Mouse (Mus musculus): ENCODE measurements around the gene Ablim2.

The Ablim2 gene

DNA sequence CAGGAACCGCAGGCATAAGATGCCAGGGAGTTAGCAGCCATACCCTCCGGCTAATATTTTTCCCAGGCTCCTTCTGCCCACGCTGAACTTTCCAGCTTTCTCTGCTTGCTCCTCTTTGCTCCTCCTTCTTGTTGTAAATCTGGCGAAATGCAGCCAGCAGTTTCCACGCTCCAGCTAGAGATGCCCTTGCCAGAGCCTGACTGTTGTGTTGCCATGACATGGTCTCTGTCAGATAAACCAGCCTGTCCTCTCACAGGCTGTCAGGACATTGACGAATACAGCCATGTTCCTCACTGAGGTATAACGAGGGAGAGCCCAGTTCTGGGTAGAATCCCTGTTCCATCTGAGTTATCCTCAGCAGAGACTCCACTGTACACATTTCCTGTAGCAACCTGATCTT is 11.3 kb downstream of the Ablim2 start:
- no peak for DNase-seq (ENCODE audit: low read depth in 2 of 2, low spot score in 2 of 2)

- no peak for DNase-seq (ENCODE audit: low read depth in 2 of 2, low spot score in 2 of 2)
These were observed 12.6 kb downstream of the Ablim2 start for GRCm38 (mm10) chr5:35770246-35770645.

DNA sequence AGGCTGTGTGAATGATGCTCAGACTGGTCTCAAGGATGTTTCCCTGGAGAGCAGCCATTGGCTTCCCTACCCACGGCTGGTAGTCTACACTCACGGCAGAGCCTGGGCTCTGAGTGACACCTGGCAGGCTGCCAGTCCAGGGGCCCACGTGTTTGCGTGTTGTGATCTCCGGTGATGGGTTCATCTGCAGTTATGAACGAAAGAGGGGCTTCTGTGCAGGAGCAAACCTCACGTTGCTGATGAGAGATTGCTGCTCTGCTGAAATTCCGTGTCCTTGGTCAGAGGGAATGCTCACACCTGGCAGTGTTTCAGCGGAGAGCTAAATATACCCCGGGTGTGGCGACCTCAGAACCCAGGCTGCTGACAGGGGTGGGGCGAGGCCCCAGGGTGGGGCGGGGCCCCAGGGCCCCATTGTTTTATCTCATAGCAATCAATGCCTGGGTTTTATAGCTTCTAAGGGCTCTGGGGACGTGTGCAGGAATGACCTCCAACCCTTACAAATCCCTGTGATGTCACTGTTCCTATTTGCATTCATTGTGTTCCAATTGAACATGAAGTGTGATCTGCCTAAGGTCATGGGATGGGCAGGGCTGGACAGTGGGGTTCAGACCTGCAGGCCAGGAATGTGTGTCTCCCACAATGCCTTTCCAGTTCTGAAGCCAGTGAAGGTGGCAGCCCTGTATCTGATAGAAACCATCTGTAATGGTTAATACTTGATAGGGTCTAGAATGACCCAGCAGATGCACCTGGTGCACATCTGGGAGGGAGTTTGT is 13.4 kb downstream of the Ablim2 start:
- no peak for DNase-seq (ENCODE audit: low read depth in 2 of 2, low spot score in 2 of 2)

DNA sequence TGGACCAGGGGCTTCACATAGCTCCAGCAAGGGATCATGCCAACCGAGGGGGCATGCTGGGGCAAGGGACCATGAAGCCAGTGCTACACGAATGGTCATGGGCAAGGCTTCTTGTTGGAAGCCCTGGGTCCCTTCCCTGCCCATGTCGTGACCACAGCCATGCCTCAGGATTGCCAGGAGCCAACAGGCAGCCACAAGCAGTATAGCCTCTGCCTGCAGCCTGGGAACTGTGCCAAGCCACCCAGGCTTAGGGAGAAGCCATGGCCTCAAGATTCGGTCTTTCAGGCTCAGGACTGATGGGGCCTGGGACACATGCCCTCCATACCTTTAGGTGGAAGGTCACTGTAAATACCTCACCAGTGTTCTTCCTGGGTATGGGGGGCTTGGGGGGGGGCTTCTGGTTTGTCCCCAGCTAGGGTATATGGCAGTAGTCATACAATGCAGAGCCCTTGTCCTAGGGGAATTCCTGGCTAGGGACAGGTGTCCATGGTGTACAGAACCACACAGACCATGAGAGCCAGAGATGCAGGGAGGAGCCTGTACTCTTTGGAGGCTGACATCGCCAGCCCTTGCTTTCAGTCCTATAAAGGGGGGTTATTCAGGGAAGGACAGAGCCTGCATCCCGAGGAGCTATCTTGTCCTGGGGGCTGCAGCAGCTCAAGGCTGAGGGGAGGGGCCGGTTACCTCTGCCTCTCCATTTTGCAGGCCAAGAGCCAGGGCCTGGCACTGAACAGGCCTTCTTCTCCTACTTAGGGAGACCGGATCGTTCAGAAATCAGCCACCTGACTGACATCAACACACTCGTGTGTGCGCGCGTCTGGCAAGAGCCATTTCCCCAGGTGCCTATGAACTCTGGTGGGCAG is 15.8 kb downstream of the Ablim2 start:
- no peak for DNase-seq (ENCODE audit: low read depth in 2 of 2, low spot score in 2 of 2)

- no peak for DNase-seq (ENCODE audit: low read depth in 2 of 2, low spot score in 2 of 2)
These were observed 16.4 kb downstream of the Ablim2 start for GRCm38 (mm10) chr5:35774137-35774424.

DNA sequence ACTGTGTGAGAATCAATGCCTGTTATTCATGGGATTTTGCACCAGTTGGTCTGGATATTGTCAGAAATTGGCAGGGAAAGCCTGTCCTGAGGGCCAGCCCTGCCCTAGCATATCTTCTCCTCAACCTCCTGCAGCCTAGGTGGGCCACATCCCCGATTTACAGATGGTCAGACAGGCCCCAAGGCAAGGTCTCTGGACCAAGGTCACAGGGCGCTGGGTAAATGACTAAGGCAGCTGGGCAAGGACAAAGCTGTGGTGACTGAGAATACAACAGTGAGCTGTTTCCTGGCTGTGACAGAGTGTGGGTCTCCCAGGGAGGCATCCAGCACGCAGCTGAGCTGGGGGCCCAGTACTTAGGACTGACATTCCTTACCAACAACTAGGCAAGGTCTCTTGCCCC is 23.4 kb downstream of the Ablim2 start:
- no peak for DNase-seq (ENCODE audit: low read depth in 2 of 2, low spot score in 2 of 2)

GRCm38 (mm10) chr5:35782648-35783180 is 25.0 kb downstream of the Ablim2 start:
- DNase-seq (ENCODE audit: low read depth in 2 of 2, low spot score in 2 of 2), result no peak

DNA sequence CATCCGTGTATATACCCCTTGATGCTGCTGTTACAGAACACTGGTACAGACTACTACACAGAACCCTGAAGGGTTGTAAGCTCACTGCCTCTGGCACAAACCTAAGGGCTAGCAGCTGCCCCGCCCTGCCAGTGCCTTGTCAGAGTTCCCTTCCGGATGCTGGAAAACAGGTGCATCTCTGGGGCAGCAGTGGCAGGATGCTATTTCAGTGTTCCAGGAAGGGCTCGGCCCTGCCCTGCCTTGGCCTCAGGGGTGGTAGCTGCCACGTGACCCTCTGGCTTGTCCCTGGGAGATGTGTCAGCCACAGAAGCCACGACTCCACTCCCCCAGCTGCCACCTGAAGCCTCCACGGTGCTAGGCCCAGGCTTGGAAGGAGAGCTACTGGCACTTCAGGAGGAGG is 28.2 kb downstream of the Ablim2 start:
- DNase-seq (ENCODE audit: low read depth in 2 of 2, low spot score in 2 of 2), result no peak

- no peak for DNase-seq (ENCODE audit: low read depth in 2 of 2, low spot score in 2 of 2)
These were observed 30.2 kb downstream of the Ablim2 start for GRCm38 (mm10) chr5:35787847-35788246.

GRCm38 (mm10) chr5:35788719-35789118 is 31.0 kb downstream of the Ablim2 start:
- no peak for DNase-seq (ENCODE audit: low read depth in 2 of 2, low spot score in 2 of 2)

GRCm38 (mm10) chr5:35789697-35790096 is 32.0 kb downstream of the Ablim2 start:
- no peak for DNase-seq (ENCODE audit: low read depth in 2 of 2, low spot score in 2 of 2)

DNA sequence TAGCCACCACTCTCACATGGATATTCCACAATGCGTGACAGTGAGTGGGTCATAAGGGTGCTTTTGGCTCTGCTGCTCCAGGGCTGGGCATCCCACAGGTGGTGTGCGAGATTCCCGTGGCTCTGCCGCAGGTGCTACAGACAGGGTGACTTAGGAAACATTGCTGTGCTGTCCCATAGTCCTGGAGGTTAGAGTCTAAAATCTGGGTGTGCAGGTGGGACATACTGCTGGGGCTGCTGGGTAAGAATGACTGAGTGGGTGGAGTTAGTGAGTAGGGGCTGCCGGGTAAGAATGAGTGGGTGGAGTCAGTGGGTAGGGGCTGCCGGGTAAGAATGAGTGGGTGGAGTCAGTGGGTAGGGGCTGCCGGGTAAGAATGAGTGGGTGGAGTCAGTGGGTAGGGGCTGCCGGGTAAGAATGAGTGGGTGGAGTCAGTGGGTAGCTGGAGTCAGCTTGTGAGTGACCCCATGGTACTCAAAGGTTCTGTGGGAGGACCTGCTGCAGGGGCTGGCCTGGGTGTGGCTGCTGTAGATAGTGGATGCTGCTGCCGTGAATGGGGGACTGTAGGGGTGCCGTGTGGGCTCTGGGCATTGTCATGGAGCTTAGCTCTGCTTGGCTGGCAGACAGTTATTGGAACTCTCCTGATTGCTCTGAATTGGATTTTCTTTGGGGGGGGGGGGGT is 32.8 kb downstream of the Ablim2 start:
- no peak for DNase-seq (ENCODE audit: low read depth in 2 of 2, low spot score in 2 of 2)

DNA sequence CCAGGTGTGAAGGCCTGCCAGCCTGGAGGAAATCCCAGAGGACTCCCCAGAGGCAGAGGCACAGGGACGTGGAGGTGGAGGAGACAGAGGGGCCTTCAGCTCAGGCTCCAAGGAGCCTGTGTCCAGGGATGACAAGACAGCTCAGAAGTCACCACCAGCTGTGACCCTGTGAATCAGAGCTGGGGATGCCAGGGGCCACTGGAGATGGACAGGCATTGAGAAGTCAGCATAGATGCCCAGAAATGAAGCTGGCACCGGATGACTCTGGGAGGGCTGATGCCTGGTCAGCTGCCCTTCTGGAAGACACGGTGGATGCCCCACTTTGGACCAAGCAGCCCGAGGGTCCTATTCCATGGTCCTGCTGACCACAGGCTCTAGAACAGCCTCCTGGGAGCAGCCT is 36.3 kb downstream of the Ablim2 start:
- DNase-seq (ENCODE audit: low read depth in 2 of 2, low spot score in 2 of 2), result no peak

DNA sequence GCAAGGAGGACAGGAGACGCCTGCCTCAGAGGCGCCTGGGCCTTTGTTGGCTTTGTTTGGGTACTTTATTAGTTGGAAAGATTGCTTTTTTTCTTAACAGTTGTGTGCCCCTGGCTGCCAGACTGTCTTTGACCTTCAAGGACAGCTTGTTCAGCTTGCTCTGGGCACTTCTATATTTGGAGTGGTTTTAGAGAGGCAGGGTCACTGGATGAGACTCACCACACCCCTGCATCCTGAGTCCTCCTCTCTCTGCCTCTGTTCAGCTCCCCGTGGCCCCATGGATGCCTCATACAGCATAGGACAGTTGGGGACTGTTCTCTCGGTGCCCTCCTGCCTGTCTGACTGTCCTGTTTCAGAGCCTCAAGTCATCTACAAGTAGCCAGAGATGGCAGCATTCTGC is 37.3 kb downstream of the Ablim2 start:
- DNase-seq (ENCODE audit: low read depth in 2 of 2, low spot score in 2 of 2), result no peak

DNA sequence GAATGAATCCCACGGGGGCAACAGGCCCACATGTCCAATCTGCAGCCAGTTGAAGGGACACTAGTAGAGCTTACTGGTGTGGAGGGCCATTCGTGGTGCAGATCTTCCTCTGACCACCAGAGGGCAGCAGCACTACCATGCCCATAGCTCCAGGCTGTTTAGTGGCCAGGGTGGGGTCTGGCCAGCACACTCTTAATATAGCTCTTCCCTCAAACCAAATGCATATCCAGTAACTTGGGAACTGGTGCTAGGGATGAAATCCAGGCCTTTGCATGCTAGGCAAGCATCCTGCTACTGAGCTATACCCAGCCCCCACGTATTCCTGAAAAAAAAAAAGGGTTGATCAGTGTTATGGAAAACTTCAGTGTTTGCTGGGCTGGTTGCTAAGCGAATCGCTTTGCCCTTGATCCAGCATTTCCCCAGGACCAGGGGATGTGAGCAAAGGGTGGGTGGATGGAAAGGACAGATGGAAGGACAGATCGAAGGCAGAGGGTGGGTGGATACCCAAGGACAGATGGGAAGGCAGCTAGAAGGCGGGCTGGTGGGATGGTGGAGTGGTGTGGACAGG is 37.9 kb downstream of the Ablim2 start:
- DNase-seq (ENCODE audit: low read depth in 2 of 2, low spot score in 2 of 2), result peak; percentile 18 to 33

DNA sequence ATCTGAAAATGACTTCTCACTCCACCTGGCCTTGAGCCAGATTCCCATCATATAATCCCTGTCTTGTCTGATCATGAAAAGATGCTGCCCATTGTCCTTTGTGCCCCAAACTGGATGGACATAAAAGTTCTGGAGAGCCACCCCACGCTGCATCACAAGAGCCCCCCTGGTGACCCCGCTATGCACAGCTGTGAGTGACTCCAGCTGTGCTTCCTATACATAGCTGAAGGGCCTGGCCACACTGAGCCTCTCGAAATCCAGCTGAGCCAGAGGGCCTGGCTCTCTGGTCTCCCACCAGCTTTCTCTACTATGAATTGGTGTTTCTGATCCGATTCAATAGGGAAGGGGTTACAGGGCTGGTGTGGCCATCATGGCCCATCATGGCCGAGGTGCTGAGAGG is 38.5 kb downstream of the Ablim2 start:
- DNase-seq (ENCODE audit: low read depth in 2 of 2, low spot score in 2 of 2), result no peak

DNA sequence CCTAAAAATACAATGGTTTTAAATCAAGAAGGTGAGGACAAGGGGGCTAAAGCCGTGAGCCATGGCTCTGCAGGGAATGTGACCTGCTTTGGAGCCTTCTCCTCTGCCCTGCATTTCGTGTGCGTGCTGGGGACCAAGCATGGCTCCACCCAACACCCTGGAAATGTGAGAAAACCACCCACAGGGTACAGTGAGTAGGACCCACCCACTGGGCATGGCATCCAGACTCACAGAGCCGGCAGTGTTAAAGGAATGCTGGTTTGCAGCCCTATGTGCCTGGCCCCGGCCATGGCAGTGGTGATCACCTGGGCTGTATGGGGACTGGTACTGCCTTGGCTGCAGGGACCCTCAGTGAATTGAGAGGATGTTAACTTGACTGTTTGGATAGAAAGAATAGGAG is 41.4 kb downstream of the Ablim2 start:
- no peak for DNase-seq (ENCODE audit: low read depth in 2 of 2, low spot score in 2 of 2)

DNA sequence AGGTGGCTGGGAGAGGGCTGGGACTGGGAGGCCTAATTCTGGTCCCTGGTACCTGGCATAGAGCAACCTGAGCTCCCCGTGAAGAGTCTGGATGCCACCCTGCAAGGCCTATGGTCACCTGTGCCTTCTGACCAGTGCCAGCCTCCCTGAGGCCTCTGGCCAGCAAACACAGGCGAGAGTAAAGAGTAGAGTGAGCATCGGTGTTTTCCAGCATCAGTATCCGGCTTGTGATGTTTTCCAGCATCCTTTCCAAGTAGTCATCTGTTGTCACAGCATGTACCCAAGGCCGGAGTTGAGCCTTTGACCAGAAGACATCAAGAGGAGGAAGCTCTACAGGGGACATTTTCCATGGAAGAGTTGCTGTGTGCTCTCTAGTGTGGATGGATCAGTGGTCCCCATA is 45.7 kb downstream of the Ablim2 start:
- no peak for DNase-seq (ENCODE audit: low read depth in 2 of 2, low spot score in 2 of 2)

- no peak for DNase-seq (ENCODE audit: low read depth in 2 of 2, low spot score in 2 of 2)
These were observed 47.0 kb downstream of the Ablim2 start for GRCm38 (mm10) chr5:35804685-35805084.

DNA sequence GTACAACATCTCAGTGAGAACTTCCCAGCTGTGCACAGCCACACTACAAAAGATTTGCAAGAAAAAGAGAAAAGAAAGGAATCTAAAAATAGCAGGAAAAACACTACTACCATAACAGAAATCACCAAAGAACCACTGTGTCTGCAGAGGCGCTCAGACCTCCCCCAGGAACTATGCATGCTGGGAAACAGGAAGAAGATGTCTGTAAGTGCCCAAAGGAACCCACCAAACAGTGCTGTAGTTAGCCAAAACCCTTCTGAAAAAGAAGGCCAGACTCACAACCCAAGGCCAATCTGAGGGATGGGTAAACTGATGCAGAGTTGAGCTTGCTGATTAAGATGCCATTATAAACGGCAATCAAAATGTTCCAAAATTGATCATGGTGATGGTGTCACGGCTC is 47.5 kb downstream of the Ablim2 start:
- DNase-seq (ENCODE audit: low read depth in 2 of 2, low spot score in 2 of 2), result no peak

GRCm38 (mm10) chr5:35807018-35807417 is 49.3 kb downstream of the Ablim2 start:
- DNase-seq (ENCODE audit: low read depth in 2 of 2, low spot score in 2 of 2), result no peak

- DNase-seq (ENCODE audit: low read depth in 2 of 2, low spot score in 2 of 2), result no peak
These were observed 52.8 kb downstream of the Ablim2 start for GRCm38 (mm10) chr5:35810526-35810925.

Measured in CD8-positive naive resting alpha-beta T cell, adult 2 months (primary cell).